In the genomic region with DNA sequence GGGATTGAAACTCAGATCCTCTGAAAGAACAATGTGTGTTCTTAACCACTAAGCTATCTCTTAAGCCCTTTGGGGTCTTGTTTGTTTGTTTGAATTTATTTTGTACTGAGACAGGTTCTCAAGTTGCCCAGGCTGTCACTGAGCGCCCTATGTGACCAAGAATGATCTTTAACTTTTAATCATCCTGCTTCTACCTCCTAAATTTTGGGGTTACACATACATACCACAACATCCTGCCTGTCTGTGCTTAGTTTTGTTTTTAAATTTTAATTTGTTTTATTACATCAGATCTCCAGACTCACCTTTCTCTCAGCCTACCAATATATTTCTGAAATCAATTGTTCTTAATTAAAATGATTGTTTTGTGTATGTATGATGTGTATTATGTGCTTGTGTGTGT, we compare ENCODE assay signal across 34 mouse cellular contexts. TPM values are rescaled to one million over a fixed set of nuclear protein-coding genes. Genes with fewer than 3 reads are reported as not detected.
DNase-seq lines count a peak whose midpoint lies in the region; ATAC-seq and TF ChIP-seq lines count a peak whose summit lies in the region.
"Had no signal": no experiment of that assay in that cellular context is flagged by ENCODE, and none has a peak within 500 bp of the region (broad histone marks: within the 10 kb centered on the region; RNA-seq: fewer than 3 reads in every experiment).

No protein-coding gene starts in this region.

- no peak overlapping the region for H3K4me3 ChIP-seq in lung, embryonic 14.5 days (ENCODE audit: low read depth, low read length)
- H3K4me3 ChIP-seq in thymus, adult 2 months (ENCODE audit: control insufficient read depth, insufficient read depth, low read length), result no peak overlapping the region
- no peak overlapping the region for H3K4me3 ChIP-seq in stomach, embryonic 14.5 days (ENCODE audit: low read depth, low read length)
- H3K4me3 ChIP-seq: forebrain, embryonic 15.5 days; heart, embryonic 10.5 days; hindbrain, embryonic 12.5 days; layer of hippocampus, adult 2 months; left cerebral cortex, adult 2 months; limb, embryonic 13.5 days; liver, embryonic 13.5 days; midbrain, embryonic 13.5 days had no signal

- peaks cover 2% of the 10 kb centered on the region; the same call in 1 of the 2 replicates for H3K4me1 ChIP-seq in lung, embryonic 14.5 days (ENCODE audit: insufficient read depth)
- peaks cover 3% of the 10 kb centered on the region for H3K4me1 ChIP-seq in thymus, adult 2 months (replicated peaks; ENCODE audit: control insufficient read depth, insufficient read depth, low read length)
- H3K4me1 ChIP-seq in stomach, embryonic 14.5 days (ENCODE audit: control insufficient read depth, insufficient read depth, low read length), result 0 out of 2 replicates have a peak, but pooled peaks cover 3% of the 10 kb centered on the region
- H3K4me1 ChIP-seq: forebrain, embryonic 15.5 days; heart, embryonic 10.5 days; hindbrain, embryonic 12.5 days; limb, embryonic 13.5 days; liver, embryonic 13.5 days; midbrain, embryonic 13.5 days had no signal

- WGBS in lung, embryonic 14.5 days, result 80% methylated on average over 1 of the region's 1 CpGs
- WGBS in thymus, adult 2 months, result 56% methylated on average over 1 of the region's 1 CpGs
- 81% methylated on average over 1 of the region's 1 CpGs for WGBS in stomach, embryonic 14.5 days

- peak overlapping the region; percentile 24; the same call in 1 of the 2 replicates for H3K27ac ChIP-seq in lung, embryonic 14.5 days (ENCODE audit: low read depth)
- peak overlapping the region; percentile 79; the same call in 1 of the 2 replicates for H3K27ac ChIP-seq in thymus, adult 2 months (ENCODE audit: control insufficient read depth, insufficient read depth, low read length)
- H3K27ac ChIP-seq in stomach, embryonic 14.5 days (ENCODE audit: low read length), result peak overlapping the region; percentile 49
- H3K27ac ChIP-seq: forebrain, embryonic 15.5 days; heart, embryonic 10.5 days; hindbrain, embryonic 12.5 days; layer of hippocampus, adult 2 months; left cerebral cortex, adult 2 months; limb, embryonic 13.5 days; liver, embryonic 13.5 days; macrophage; midbrain, embryonic 13.5 days had no signal

- DNase-seq in lung, embryonic 14.5 days, result no peak
- no peak for DNase-seq in lung, adult 18-20 months
- DNase-seq in thymus, adult 2 months, result no peak
- DNase-seq in thymus, postnatal 0 days (ENCODE audit: low spot score), result no peak
- DNase-seq in left cerebral cortex, adult 9 months (ENCODE audit: low spot score in 2 of 2), result no peak
- no peak for DNase-seq in ovary, adult 18-20 months (ENCODE audit: low spot score)
- DNase-seq: adrenal gland, adult 8-10 months; cerebellum, adult 2 months; cerebellum, postnatal 14 days; gastrocnemius, postnatal 25 days; heart, adult 11 months; heart, postnatal 36 days; kidney, adult 11 months; kidney, postnatal 25 days; liver, embryonic 13.5 days; lung, adult 2 months; retina, postnatal 1 day; right cerebral cortex, postnatal 14 days; thymus, adult 18-20 months; thymus, postnatal 4 days had no signal

- no peaks in the 10 kb centered on the region for H3K27me3 ChIP-seq in lung, embryonic 14.5 days (ENCODE audit: insufficient read depth, low read length)
- H3K27me3 ChIP-seq in thymus, adult 2 months (ENCODE audit: control insufficient read depth, insufficient read depth, low read length), result no peaks in the 10 kb centered on the region
- no peaks in the 10 kb centered on the region for H3K27me3 ChIP-seq in stomach, embryonic 14.5 days (ENCODE audit: control insufficient read depth, insufficient read depth, low read length)
- H3K27me3 ChIP-seq: forebrain, embryonic 15.5 days; hindbrain, embryonic 12.5 days; limb, embryonic 13.5 days; liver, embryonic 13.5 days; midbrain, embryonic 13.5 days had no signal

- no peak for TF ChIP-seq CTCF in lung, embryonic 14.5 days (IDR thresholded peaks at IDR 0.05; ENCODE audit: low read depth)
- TF ChIP-seq CTCF in thymus, adult 2 months (IDR thresholded peaks at IDR 0.05; ENCODE audit: borderline replicate concordance, control insufficient read depth, extremely low read depth, insufficient read depth, low read length, poor library complexity), result no peak

- no peak overlapping the region for H3K4me2 ChIP-seq in lung, embryonic 14.5 days
- no peak overlapping the region for H3K4me2 ChIP-seq in stomach, embryonic 14.5 days (replicated peaks; ENCODE audit: low read depth, low read length)
- H3K4me2 ChIP-seq: forebrain, embryonic 15.5 days; hindbrain, embryonic 12.5 days; limb, embryonic 13.5 days; liver, embryonic 13.5 days; midbrain, embryonic 13.5 days had no signal

- no peaks in the 10 kb centered on the region for H3K9me3 ChIP-seq in lung, embryonic 14.5 days (ENCODE audit: low read depth, low read length)
- no peaks in the 10 kb centered on the region for H3K9me3 ChIP-seq in stomach, embryonic 14.5 days (ENCODE audit: control insufficient read depth, low read depth, low read length)
- H3K9me3 ChIP-seq: forebrain, embryonic 15.5 days; heart, embryonic 10.5 days; hindbrain, embryonic 12.5 days; limb, embryonic 13.5 days; liver, embryonic 13.5 days; midbrain, embryonic 13.5 days had no signal

- no peak for TF ChIP-seq POLR2A in thymus, adult 2 months (IDR thresholded peaks at IDR 0.05; ENCODE audit: control insufficient read depth, extremely low read depth, insufficient read depth, low read length, poor library complexity)

- peaks cover 23% of the 10 kb centered on the region; the same call in 1 of the 2 replicates for H3K36me3 ChIP-seq in lung, embryonic 14.5 days (ENCODE audit: insufficient read depth)
- H3K36me3 ChIP-seq in thymus, adult 2 months (ENCODE audit: control insufficient read depth, insufficient read depth, low read length), result peaks cover 47% of the 10 kb centered on the region
- peaks cover 11% of the 10 kb centered on the region; the same call in 1 of the 2 replicates for H3K36me3 ChIP-seq in stomach, embryonic 14.5 days (ENCODE audit: control insufficient read depth, insufficient read depth, low read length)

- H3K9ac ChIP-seq in lung, embryonic 14.5 days, result no peak overlapping the region
- H3K9ac ChIP-seq in stomach, embryonic 14.5 days (replicated peaks; ENCODE audit: low read depth, low read length), result no peak overlapping the region
- H3K9ac ChIP-seq: forebrain, embryonic 15.5 days; hindbrain, embryonic 12.5 days; limb, embryonic 13.5 days; liver, embryonic 13.5 days; midbrain, embryonic 13.5 days had no signal

- no peak for ATAC-seq in lung, embryonic 14.5 days (ENCODE audit: insufficient read depth)
- ATAC-seq in stomach, embryonic 14.5 days (ENCODE audit: insufficient number of reproducible peaks, insufficient read depth, low FRiP score, low read depth), result no peak
- ATAC-seq: forebrain, embryonic 15.5 days; midbrain, embryonic 13.5 days had no signal

RNA-seq across cellular contexts. Expression of a gene that starts 9.5 kb away (rescaled TPM):
- polyA plus RNA-seq in lung, embryonic 14.5 days (2014; fragmentation: Nextera tagmentation; extraction: Ambion mirVana), result 0.38 TPM in 1 of 2 replicates, not detected in the other
- 0.70 and 1.1 TPM in 2 replicates for polyA plus RNA-seq in thymus, adult 2 months (2012; rRNA removed)
- polyA plus RNA-seq in thymus, postnatal 0 days (2015; fragmentation: Nextera tagmentation; extraction: Ambion mirVana), result 0.19 and 0.21 TPM in 2 replicates
- not detected in 2 replicates for polyA plus RNA-seq in stomach, embryonic 14.5 days (2014; fragmentation: Nextera tagmentation; extraction: Ambion mirVana)
- polyA plus RNA-seq: embryonic facial prominence, embryonic 11.5 days; forebrain, embryonic 15.5 days; heart, embryonic 10.5 days; heart, embryonic 16.5 days; hindbrain, embryonic 12.5 days; kidney, embryonic 14.5 days; limb, embryonic 13.5 days; liver, embryonic 13.5 days; macrophage had no signal

RNA-seq across cellular contexts. Expression of a gene that starts 11.6 kb away (rescaled TPM):
- polyA plus RNA-seq in lung, embryonic 14.5 days (2014; fragmentation: Nextera tagmentation; extraction: Ambion mirVana), result 50.4 and 53.0 TPM in 2 replicates
- polyA plus RNA-seq in thymus, adult 2 months (2012; rRNA removed), result 38.8 and 45.3 TPM in 2 replicates
- 70.3 and 74.9 TPM in 2 replicates for polyA plus RNA-seq in thymus, postnatal 0 days (2015; fragmentation: Nextera tagmentation; extraction: Ambion mirVana)
- 58.8 and 65.9 TPM in 2 replicates for polyA plus RNA-seq in stomach, embryonic 14.5 days (2014; fragmentation: Nextera tagmentation; extraction: Ambion mirVana)

RNA-seq across cellular contexts. Expression of a gene that starts 17.4 kb away (rescaled TPM):
- polyA plus RNA-seq in lung, embryonic 14.5 days (2014; fragmentation: Nextera tagmentation; extraction: Ambion mirVana), result 0.38 TPM in 1 of 2 replicates, not detected in the other
- polyA plus RNA-seq in thymus, adult 2 months (2012; rRNA removed), result 0.20 and 0.43 TPM in 2 replicates
- polyA plus RNA-seq in thymus, postnatal 0 days (2015; fragmentation: Nextera tagmentation; extraction: Ambion mirVana), result 0.35 and 0.45 TPM in 2 replicates
- 0.14 TPM in 1 of 2 replicates, not detected in the other for polyA plus RNA-seq in stomach, embryonic 14.5 days (2014; fragmentation: Nextera tagmentation; extraction: Ambion mirVana)
- polyA plus RNA-seq: embryonic facial prominence, embryonic 11.5 days; heart, embryonic 10.5 days; kidney, embryonic 14.5 days; macrophage; midbrain, embryonic 13.5 days; neural tube, embryonic 14.5 days; small intestine, adult 2 months had no signal

RNA-seq across cellular contexts. Expression of a gene that starts 37.6 kb away (rescaled TPM):
- 32.4 and 33.7 TPM in 2 replicates for polyA plus RNA-seq in lung, embryonic 14.5 days (2014; fragmentation: Nextera tagmentation; extraction: Ambion mirVana)
- polyA plus RNA-seq in thymus, adult 2 months (2012; rRNA removed), result 13.8 and 14.6 TPM in 2 replicates
- 44.6 and 47.5 TPM in 2 replicates for polyA plus RNA-seq in thymus, postnatal 0 days (2015; fragmentation: Nextera tagmentation; extraction: Ambion mirVana)
- polyA plus RNA-seq in stomach, embryonic 14.5 days (2014; fragmentation: Nextera tagmentation; extraction: Ambion mirVana), result 36.3 and 36.9 TPM in 2 replicates

RNA-seq across cellular contexts. Expression of a gene that starts 37.7 kb away (rescaled TPM):
- polyA plus RNA-seq in lung, embryonic 14.5 days (2014; fragmentation: Nextera tagmentation; extraction: Ambion mirVana), result 67.4 and 68.6 TPM in 2 replicates
- polyA plus RNA-seq in thymus, adult 2 months (2012; rRNA removed), result 20.8 and 21.7 TPM in 2 replicates
- 28.6 and 31.4 TPM in 2 replicates for polyA plus RNA-seq in thymus, postnatal 0 days (2015; fragmentation: Nextera tagmentation; extraction: Ambion mirVana)
- polyA plus RNA-seq in stomach, embryonic 14.5 days (2014; fragmentation: Nextera tagmentation; extraction: Ambion mirVana), result 53.3 and 62.3 TPM in 2 replicates

Comparison
In these comparisons a context has a peak if more than half of its experiments do, and no peak if none do; other contexts are left out.
1. H3K27ac ChIP-seq: peak in every context shown above with its lines; median percentile 79 in thymus, adult 2 months; 49 in stomach, embryonic 14.5 days; 24 in lung, embryonic 14.5 days.